Mouse (Mus musculus): ENCODE measurements around the gene Stpg4. TPM values are rescaled to one million over a fixed set of nuclear protein-coding genes. Genes with fewer than 3 reads are reported as not detected.

Stpg4 gene
- polyA plus RNA-seq, 1 experiment from 2014 or later = not detected

DNA sequence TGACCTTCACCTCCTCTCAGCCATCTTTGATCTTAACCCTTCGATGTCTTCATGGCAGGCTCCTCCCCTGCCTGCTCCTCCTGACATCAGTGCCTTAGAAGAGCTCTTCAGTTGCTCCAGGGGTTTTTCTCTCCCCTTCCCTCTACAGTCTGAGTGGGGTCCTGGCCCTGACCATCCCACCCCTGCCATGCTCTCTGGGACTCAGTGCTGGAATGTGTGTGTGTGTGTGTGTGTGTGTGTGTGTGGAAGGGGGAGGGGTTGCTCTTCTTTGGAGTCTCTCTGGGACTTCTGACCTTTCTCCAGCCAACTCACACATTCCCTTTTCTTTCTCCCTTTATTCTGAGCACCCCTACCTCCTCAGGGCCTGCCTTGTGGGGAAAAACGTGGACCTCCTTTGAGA, 61.0 kb downstream of the Stpg4 start:
- peaks cover 33% of the 10 kb centered on the region for H3K4me1 ChIP-seq (replicated peaks; ENCODE audit: control insufficient read depth, insufficient read depth, low read length)
- no peaks in the 10 kb centered on the region for H3K27me3 ChIP-seq (replicated peaks; ENCODE audit: control insufficient read depth, insufficient read depth, low read length)
- no peak for ATAC-seq
- no peaks in the 10 kb centered on the region for H3K36me3 ChIP-seq (ENCODE audit: control insufficient read depth, insufficient read depth)
- H3K27ac ChIP-seq (ENCODE audit: low read length) = no peak overlapping the region
- no peak overlapping the region for H3K9ac ChIP-seq (replicated peaks; ENCODE audit: low read depth, low read length)
- WGBS = 24% methylated on average over 2 of the region's 2 CpGs
- no peaks in the 10 kb centered on the region for H3K9me3 ChIP-seq (ENCODE audit: control insufficient read depth, low read length)
- no peak overlapping the region for H3K4me2 ChIP-seq (ENCODE audit: low read length)
- H3K4me3 ChIP-seq (replicated peaks; ENCODE audit: low read length) = no peak overlapping the region

DNA sequence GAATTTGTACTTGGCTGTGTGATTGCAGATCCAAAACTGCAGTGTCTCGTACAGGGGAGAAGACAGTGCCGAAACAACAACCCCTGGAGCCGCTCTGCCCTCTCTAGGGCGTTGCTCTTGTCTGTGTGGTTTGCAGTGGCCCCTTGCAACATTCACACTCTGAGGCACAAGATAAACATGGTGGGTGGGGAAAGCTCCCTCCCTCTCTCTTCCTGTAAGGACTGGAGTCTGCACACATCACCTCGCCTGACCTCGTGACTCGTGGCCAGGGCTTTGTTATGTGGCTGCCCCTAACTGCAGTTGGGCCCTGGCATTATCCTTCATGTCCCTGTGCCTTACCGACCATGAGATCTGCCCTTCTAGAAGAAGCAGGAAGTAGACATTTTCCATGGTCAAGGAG, 62.3 kb downstream of the Stpg4 start:
- no peak overlapping the region for H3K4me3 ChIP-seq (replicated peaks; ENCODE audit: low read length)
- H3K27me3 ChIP-seq (replicated peaks; ENCODE audit: control insufficient read depth, insufficient read depth, low read length) = no peaks in the 10 kb centered on the region
- no peaks in the 10 kb centered on the region for H3K36me3 ChIP-seq (ENCODE audit: control insufficient read depth, insufficient read depth)
- no peak for ATAC-seq
- H3K9ac ChIP-seq (replicated peaks; ENCODE audit: low read depth, low read length) = no peak overlapping the region
- no peak overlapping the region for H3K4me2 ChIP-seq (ENCODE audit: low read length)
- no peak overlapping the region for H3K27ac ChIP-seq (ENCODE audit: low read length)
- H3K9me3 ChIP-seq (ENCODE audit: control insufficient read depth, low read length) = no peaks in the 10 kb centered on the region
- peaks cover 34% of the 10 kb centered on the region for H3K4me1 ChIP-seq (replicated peaks; ENCODE audit: control insufficient read depth, insufficient read depth, low read length)
- WGBS = 86% methylated on average over 8 of the region's 8 CpGs

DNA sequence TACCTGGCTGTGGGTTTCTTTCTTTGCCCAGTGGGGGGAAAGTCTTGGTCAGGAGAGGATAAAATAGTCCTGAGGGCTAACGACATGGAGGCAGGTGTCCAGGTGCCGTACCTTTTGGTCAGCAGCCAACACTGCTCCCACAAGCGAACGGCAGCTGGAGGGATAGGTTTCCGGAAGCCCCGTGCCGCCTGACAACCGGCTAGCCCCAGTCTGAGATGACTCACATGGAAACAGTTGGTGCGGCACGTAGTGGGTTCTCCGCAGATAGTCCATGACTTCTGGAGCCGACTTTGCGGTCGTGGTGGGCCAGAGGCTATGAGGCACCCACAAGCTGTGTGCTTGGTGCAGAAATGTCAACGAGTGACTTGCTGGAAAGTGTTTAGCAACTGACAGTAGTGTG, 63.4 kb downstream of the Stpg4 start:
- no peak overlapping the region for H3K27ac ChIP-seq (ENCODE audit: low read length)
- no peak overlapping the region for H3K9ac ChIP-seq (replicated peaks; ENCODE audit: low read depth, low read length)
- 93% methylated on average over 15 of the region's 15 CpGs for WGBS
- no peak overlapping the region for H3K4me2 ChIP-seq (ENCODE audit: low read length)
- no peaks in the 10 kb centered on the region for H3K9me3 ChIP-seq (ENCODE audit: control insufficient read depth, low read length)
- H3K36me3 ChIP-seq (ENCODE audit: control insufficient read depth, insufficient read depth) = no peaks in the 10 kb centered on the region
- ATAC-seq = no peak
- H3K4me3 ChIP-seq (replicated peaks; ENCODE audit: low read length) = no peak overlapping the region
- no peaks in the 10 kb centered on the region for H3K27me3 ChIP-seq (replicated peaks; ENCODE audit: control insufficient read depth, insufficient read depth, low read length)
- H3K4me1 ChIP-seq (replicated peaks; ENCODE audit: control insufficient read depth, insufficient read depth, low read length) = peaks cover 22% of the 10 kb centered on the region

DNA sequence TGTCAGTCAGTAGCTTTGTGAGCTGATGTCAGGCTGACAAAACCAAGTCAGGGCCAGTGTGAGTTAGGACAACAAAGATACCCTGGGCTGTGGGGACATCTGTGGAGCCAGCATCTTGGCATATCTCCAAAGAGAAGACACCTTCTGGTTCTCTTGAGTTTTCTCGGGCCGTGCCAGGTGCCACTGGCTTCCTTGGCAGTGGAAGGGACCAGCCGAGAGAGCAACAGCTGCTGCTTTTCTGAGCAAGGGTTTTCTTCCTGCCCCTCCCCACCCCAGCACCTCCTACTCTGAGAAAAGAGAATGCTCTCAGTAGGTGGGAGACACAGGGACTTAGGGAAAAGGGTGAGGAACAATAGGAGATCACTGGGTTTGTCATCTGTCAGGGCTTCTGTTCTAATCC, 66.4 kb downstream of the Stpg4 start:
- Histone ChIP-seq H3K27me3 (replicated peaks; ENCODE audit: control insufficient read depth, insufficient read depth, low read length) (no peaks in the 10 kb centered on the region), H3K36me3 (ENCODE audit: control insufficient read depth, insufficient read depth) (no peaks in the 10 kb centered on the region), H3K9ac (replicated peaks; ENCODE audit: low read depth, low read length) (no peak overlapping the region), H3K9me3 (ENCODE audit: control insufficient read depth, low read length) (no peaks in the 10 kb centered on the region), H3K4me2 (ENCODE audit: low read length) (no peak overlapping the region), H3K4me1 (replicated peaks; ENCODE audit: control insufficient read depth, insufficient read depth, low read length) (peaks cover 8% of the 10 kb centered on the region; the same call in 1 of the 2 replicates), H3K4me3 (replicated peaks; ENCODE audit: low read length) (no peak overlapping the region), H3K27ac (ENCODE audit: low read length) (peak overlapping the region; percentile 28; the same call in 1 of the 2 replicates)
- WGBS = 30% methylated on average over 3 of the region's 3 CpGs
- no peak for ATAC-seq

DNA sequence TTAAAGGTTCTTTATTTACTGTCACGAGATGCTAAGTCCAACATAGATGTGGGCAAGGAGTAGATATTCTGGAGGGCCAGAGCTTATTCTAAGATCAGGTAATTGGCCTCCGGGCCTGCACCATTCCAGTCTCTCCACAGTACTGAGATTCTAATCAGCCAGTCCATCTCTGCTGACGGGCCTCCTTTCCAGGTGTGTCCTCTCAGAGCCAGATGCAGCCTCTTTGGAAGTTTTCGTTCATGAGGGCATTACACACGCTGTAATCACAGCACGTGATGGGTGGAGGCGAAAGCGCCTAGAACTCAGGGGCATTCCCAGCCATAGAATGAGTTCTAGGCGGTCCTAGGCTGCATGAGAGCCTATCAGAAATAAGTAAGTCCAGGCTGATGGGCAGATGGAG, 70.0 kb downstream of the Stpg4 start:
- no peak overlapping the region for H3K27ac ChIP-seq (ENCODE audit: low read length)
- no peak overlapping the region for H3K9ac ChIP-seq (replicated peaks; ENCODE audit: low read depth, low read length)
- no peaks in the 10 kb centered on the region for H3K36me3 ChIP-seq (ENCODE audit: control insufficient read depth, insufficient read depth)
- no peak overlapping the region for H3K4me2 ChIP-seq (ENCODE audit: low read length)
- 78% methylated on average over 9 of the region's 9 CpGs for WGBS
- no peak overlapping the region for H3K4me3 ChIP-seq (replicated peaks; ENCODE audit: low read length)
- H3K9me3 ChIP-seq (ENCODE audit: control insufficient read depth, low read length) = no peaks in the 10 kb centered on the region
- peaks cover 9% of the 10 kb centered on the region for H3K4me1 ChIP-seq (replicated peaks; ENCODE audit: control insufficient read depth, insufficient read depth, low read length)
- H3K27me3 ChIP-seq (replicated peaks; ENCODE audit: control insufficient read depth, insufficient read depth, low read length) = no peaks in the 10 kb centered on the region
- ATAC-seq = no peak

DNA sequence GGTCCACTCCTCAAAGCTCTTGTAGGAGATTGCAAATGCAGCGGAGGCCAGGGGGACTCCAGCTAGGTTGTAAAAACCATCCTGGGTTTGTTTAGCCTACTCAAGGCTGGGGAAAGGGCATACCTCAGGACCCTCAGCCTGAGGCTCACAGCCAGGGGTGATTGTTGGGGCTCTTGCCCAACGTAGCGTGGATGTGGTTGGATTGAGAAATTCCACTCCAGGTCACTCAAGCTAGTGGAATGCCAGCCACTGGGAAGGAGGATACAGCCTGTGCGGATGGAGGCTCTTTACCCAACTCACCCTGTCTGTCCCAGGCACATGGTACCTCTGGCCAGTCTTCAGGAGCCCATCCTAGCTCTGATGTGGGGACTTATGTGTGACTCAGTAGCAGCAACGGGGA, 71.3 kb downstream of the Stpg4 start:
- Histone ChIP-seq H3K9ac (replicated peaks; ENCODE audit: low read depth, low read length) (no peak overlapping the region), H3K4me3 (replicated peaks; ENCODE audit: low read length) (no peak overlapping the region), H3K9me3 (ENCODE audit: control insufficient read depth, low read length) (no peaks in the 10 kb centered on the region), H3K4me2 (ENCODE audit: low read length) (no peak overlapping the region), H3K4me1 (replicated peaks; ENCODE audit: control insufficient read depth, insufficient read depth, low read length) (peaks cover 10% of the 10 kb centered on the region), H3K27ac (ENCODE audit: low read length) (no peak overlapping the region), H3K36me3 (ENCODE audit: control insufficient read depth, insufficient read depth) (no peaks in the 10 kb centered on the region), H3K27me3 (replicated peaks; ENCODE audit: control insufficient read depth, insufficient read depth, low read length) (no peaks in the 10 kb centered on the region)
- ATAC-seq = no peak
- WGBS = 98% methylated on average over 5 of the region's 5 CpGs

DNA sequence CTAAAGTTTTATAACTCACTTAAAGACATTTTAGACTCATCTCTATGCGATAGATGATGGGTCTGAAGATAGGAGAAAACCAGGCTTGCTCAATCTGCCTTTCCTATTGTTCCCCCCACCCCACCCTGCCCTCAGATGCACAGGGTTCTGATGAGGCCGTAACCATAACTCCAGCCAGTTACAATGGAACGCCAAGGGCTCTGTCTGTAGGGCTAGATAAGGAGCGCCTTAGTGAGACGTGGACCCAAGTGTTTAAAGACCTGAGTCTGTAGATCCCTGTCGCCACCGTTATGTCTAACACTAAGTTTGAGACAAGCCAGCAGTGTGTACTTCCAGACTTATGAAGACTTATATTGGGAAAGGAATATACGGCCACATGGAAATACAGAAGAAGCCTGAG, 72.1 kb downstream of the Stpg4 start:
- H3K9ac ChIP-seq (replicated peaks; ENCODE audit: low read depth, low read length) = no peak overlapping the region
- H3K27ac ChIP-seq (ENCODE audit: low read length) = no peak overlapping the region
- H3K4me3 ChIP-seq (replicated peaks; ENCODE audit: low read length) = no peak overlapping the region
- H3K27me3 ChIP-seq (replicated peaks; ENCODE audit: control insufficient read depth, insufficient read depth, low read length) = no peaks in the 10 kb centered on the region
- H3K36me3 ChIP-seq (ENCODE audit: control insufficient read depth, insufficient read depth) = no peaks in the 10 kb centered on the region
- no peak for ATAC-seq
- 96% methylated on average over 8 of the region's 8 CpGs for WGBS
- H3K4me1 ChIP-seq (replicated peaks; ENCODE audit: control insufficient read depth, insufficient read depth, low read length) = peaks cover 5% of the 10 kb centered on the region; the same call in 1 of the 2 replicates
- H3K9me3 ChIP-seq (ENCODE audit: control insufficient read depth, low read length) = no peaks in the 10 kb centered on the region
- no peak overlapping the region for H3K4me2 ChIP-seq (ENCODE audit: low read length)

DNA sequence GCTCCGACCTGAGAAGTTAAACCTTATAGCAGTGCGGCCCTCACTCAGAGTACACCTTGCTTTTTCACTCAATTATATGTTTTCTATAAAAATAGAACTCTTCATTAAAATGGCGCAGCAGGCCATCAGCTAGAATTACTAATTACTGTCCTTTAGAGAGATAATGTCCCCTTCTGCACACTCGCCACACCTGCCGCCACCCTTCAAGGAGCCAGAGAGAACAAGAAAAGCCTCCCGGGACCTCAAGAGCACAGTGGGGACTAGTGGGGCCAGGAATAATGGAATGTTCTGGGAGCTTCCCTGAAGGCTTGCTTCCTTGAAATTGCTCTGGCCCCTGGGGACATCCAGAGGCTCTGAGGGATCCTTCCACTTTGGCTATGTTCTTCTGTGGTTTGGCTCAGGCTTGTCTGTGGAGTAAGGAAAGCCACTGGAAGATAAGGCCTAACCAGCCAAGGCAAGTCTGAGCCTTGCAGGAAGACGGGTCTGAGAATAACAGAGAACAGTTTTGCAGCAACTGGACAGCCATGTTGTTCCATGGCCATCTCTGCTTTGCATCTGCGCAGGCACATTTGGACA, 73.7 kb downstream of the Stpg4 start:
- H3K4me2 ChIP-seq (ENCODE audit: low read length) = no peak overlapping the region
- peaks cover 5% of the 10 kb centered on the region; the same call in 1 of the 2 replicates for H3K4me1 ChIP-seq (replicated peaks; ENCODE audit: control insufficient read depth, insufficient read depth, low read length)
- H3K27me3 ChIP-seq (replicated peaks; ENCODE audit: control insufficient read depth, insufficient read depth, low read length) = no peaks in the 10 kb centered on the region
- no peak overlapping the region for H3K9ac ChIP-seq (replicated peaks; ENCODE audit: low read depth, low read length)
- no peaks in the 10 kb centered on the region for H3K9me3 ChIP-seq (ENCODE audit: control insufficient read depth, low read length)
- H3K36me3 ChIP-seq (ENCODE audit: control insufficient read depth, insufficient read depth) = no peaks in the 10 kb centered on the region
- no peak overlapping the region for H3K4me3 ChIP-seq (replicated peaks; ENCODE audit: low read length)
- ATAC-seq = no peak
- no peak overlapping the region for H3K27ac ChIP-seq (ENCODE audit: low read length)
- WGBS = 80% methylated on average over 8 of the region's 8 CpGs

DNA sequence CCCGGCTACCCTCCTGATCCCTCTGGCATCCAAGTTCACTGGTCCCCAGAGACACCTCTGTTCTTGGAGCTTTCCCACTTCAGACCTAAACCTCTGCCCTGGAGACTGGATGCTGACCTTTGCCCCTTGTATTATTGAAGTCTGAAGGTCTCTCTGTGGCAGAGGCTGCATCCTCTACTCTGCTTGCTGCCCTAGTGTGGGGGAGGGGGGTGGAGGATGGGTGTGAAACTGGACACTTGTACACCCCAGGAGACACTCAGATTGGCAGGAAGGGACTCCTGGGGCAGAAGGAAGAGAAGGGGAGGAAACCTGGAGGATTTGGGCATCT, 74.7 kb downstream of the Stpg4 start:
- Histone ChIP-seq H3K9me3 (ENCODE audit: control insufficient read depth, low read length) (no peaks in the 10 kb centered on the region), H3K36me3 (ENCODE audit: control insufficient read depth, insufficient read depth) (no peaks in the 10 kb centered on the region), H3K27ac (ENCODE audit: low read length) (no peak overlapping the region), H3K9ac (replicated peaks; ENCODE audit: low read depth, low read length) (no peak overlapping the region), H3K27me3 (replicated peaks; ENCODE audit: control insufficient read depth, insufficient read depth, low read length) (no peaks in the 10 kb centered on the region), H3K4me3 (replicated peaks; ENCODE audit: low read length) (no peak overlapping the region), H3K4me1 (replicated peaks; ENCODE audit: control insufficient read depth, insufficient read depth, low read length) (peaks cover 5% of the 10 kb centered on the region; the same call in 1 of the 2 replicates), H3K4me2 (ENCODE audit: low read length) (no peak overlapping the region)
- no peak for ATAC-seq
- WGBS = 36% methylated on average over 1 of the region's 1 CpGs
